16 mouse cellular contexts compared by ENCODE assay signal in genomic region chr19:10497512-10498160, GRCm38 (mm10). TPM values are rescaled to one million over a fixed set of nuclear protein-coding genes. Genes with fewer than 3 reads are reported as not detected.
DNase-seq lines count a peak whose midpoint lies in the region; ATAC-seq lines count a peak whose summit lies in the region.
"Had no signal": no experiment of that assay in that cellular context is flagged by ENCODE, and none has a peak within 500 bp of the region (broad histone marks: within the 10 kb centered on the region; RNA-seq: fewer than 3 reads in every experiment).

No protein-coding gene starts in this region.

- H3K27ac ChIP-seq in kidney, embryonic 15.5 days: no peak overlapping the region
- H3K27ac ChIP-seq: neural tube, embryonic 12.5 days; stomach, embryonic 15.5 days had no signal

- peaks cover 38% of the 10 kb centered on the region for H3K36me3 ChIP-seq in kidney, embryonic 15.5 days

- ATAC-seq in kidney, embryonic 15.5 days (replicated peaks; ENCODE audit: low FRiP score): 0 out of 2 replicates have a peak, but pooled peaks have one; percentile 55
- peak; percentile 86 to 87 for ATAC-seq in hematopoietic stem cell, adult 5-6 weeks (replicated peaks in 1 of 2; ENCODE audit: insufficient read depth in 1 of 2, low FRiP score in 2 of 2, low TSS enrichment in 1 of 2, low read depth in 1 of 2, poor library complexity in 2 of 2, severe bottlenecking in 2 of 2)
- ATAC-seq in erythroid progenitor cell, adult 5-6 weeks (replicated peaks; ENCODE audit: low FRiP score, poor library complexity, severe bottlenecking): no peak

- H3K4me2 ChIP-seq in kidney, embryonic 15.5 days: no peak overlapping the region
- H3K4me2 ChIP-seq: neural tube, embryonic 12.5 days; stomach, embryonic 15.5 days had no signal

- H3K27me3 ChIP-seq in kidney, embryonic 15.5 days: 0 out of 2 replicates have a peak, but pooled peaks cover under 1% of the 10 kb centered on the region
- H3K27me3 ChIP-seq: neural tube, embryonic 12.5 days; stomach, embryonic 15.5 days had no signal

- H3K9me3 ChIP-seq in kidney, embryonic 15.5 days (replicated peaks): no peaks in the 10 kb centered on the region
- H3K9me3 ChIP-seq: neural tube, embryonic 12.5 days; stomach, embryonic 15.5 days had no signal

- peaks cover 14% of the 10 kb centered on the region for H3K4me1 ChIP-seq in kidney, embryonic 15.5 days
- H3K4me1 ChIP-seq: stomach, embryonic 15.5 days had no signal

- H3K9ac ChIP-seq in kidney, embryonic 15.5 days: no peak overlapping the region
- H3K9ac ChIP-seq: neural tube, embryonic 12.5 days; stomach, embryonic 15.5 days had no signal

- 40% methylated on average over 8 of the region's 8 CpGs for WGBS in kidney, embryonic 15.5 days

- no peak overlapping the region for H3K4me3 ChIP-seq in kidney, embryonic 15.5 days (replicated peaks)
- H3K4me3 ChIP-seq: neural tube, embryonic 12.5 days; stomach, embryonic 15.5 days had no signal

- peak; percentile 43 to 73 for DNase-seq in adrenal gland, adult (ENCODE audit: inconsistent age in 2 of 2, low spot score in 1 of 2)
- DNase-seq in adrenal gland, postnatal 10 days: no peak
- DNase-seq in kidney, adult 8-10 months: no peak
- peak; percentile 97 for DNase-seq in 416B (ENCODE audit: low read depth)
- no peak for DNase-seq in testis, postnatal 14 days (ENCODE audit: low spot score)
- DNase-seq: cerebellum, postnatal 25 days; kidney, adult 18-20 months; lung, postnatal 10 days; right cerebral cortex, postnatal 25 days had no signal

RNA-seq across cellular contexts. Expression of gene Ppp1r32, which starts 14.9 kb away (rescaled TPM):
- under 1 TPM; 0.63 to 0.94 TPM for total RNA-seq in adrenal gland, postnatal 10 days (2021)
- not detected in 2 replicates for polyA plus RNA-seq in kidney, embryonic 15.5 days (2015; fragmentation: Nextera tagmentation; extraction: Ambion mirVana)
- not detected in 2 replicates for total RNA-seq in hematopoietic stem cell, adult 5-6 weeks (2017)
- not detected in 2 replicates for total RNA-seq in erythroid progenitor cell, adult 5-6 weeks (2015; ENCODE audit: low replicate concordance)
- 1.4 TPM in 1 of 2 replicates, not detected in the other for total RNA-seq in erythroid progenitor cell, adult 5-6 weeks (2017; ENCODE audit: low replicate concordance)
- polyA plus RNA-seq: heart, embryonic 14.5 days; neural tube, embryonic 12.5 days had no signal

RNA-seq across cellular contexts. Expression of gene Cpsf7, which starts 27.4 kb away (rescaled TPM):
- total RNA-seq in adrenal gland, postnatal 10 days (2021): 10 to 100 TPM; 50.0 to 69.4 TPM
- polyA plus RNA-seq in kidney, embryonic 15.5 days (2015; fragmentation: Nextera tagmentation; extraction: Ambion mirVana): 48.0 and 49.6 TPM in 2 replicates
- 52.1 and 63.2 TPM in 2 replicates for total RNA-seq in hematopoietic stem cell, adult 5-6 weeks (2017)
- 73.4 and 91.5 TPM in 2 replicates for total RNA-seq in erythroid progenitor cell, adult 5-6 weeks (2015; ENCODE audit: low replicate concordance)
- 63.5 and 75.6 TPM in 2 replicates for total RNA-seq in erythroid progenitor cell, adult 5-6 weeks (2017; ENCODE audit: low replicate concordance)

RNA-seq across cellular contexts. Expression of gene Sdhaf2, which starts 28.3 kb away (rescaled TPM):
- total RNA-seq in adrenal gland, postnatal 10 days (2021): 10 to 100 TPM; 52.5 to 60.1 TPM
- 59.4 and 61.4 TPM in 2 replicates for polyA plus RNA-seq in kidney, embryonic 15.5 days (2015; fragmentation: Nextera tagmentation; extraction: Ambion mirVana)
- total RNA-seq in hematopoietic stem cell, adult 5-6 weeks (2017): 59.2 and 71.7 TPM in 2 replicates
- total RNA-seq in erythroid progenitor cell, adult 5-6 weeks (2015; ENCODE audit: low replicate concordance): 28.1 and 46.1 TPM in 2 replicates
- total RNA-seq in erythroid progenitor cell, adult 5-6 weeks (2017; ENCODE audit: low replicate concordance): 30.5 and 34.8 TPM in 2 replicates

RNA-seq across cellular contexts. Expression of gene Lrrc10b, which starts 40.4 kb away (rescaled TPM):
- 1 to 10 TPM; 3.4 to 4.7 TPM for total RNA-seq in adrenal gland, postnatal 10 days (2021)
- polyA plus RNA-seq in kidney, embryonic 15.5 days (2015; fragmentation: Nextera tagmentation; extraction: Ambion mirVana): 0.69 and 0.73 TPM in 2 replicates
- total RNA-seq in hematopoietic stem cell, adult 5-6 weeks (2017): not detected in 2 replicates
- total RNA-seq in erythroid progenitor cell, adult 5-6 weeks (2015; ENCODE audit: low replicate concordance): not detected in 2 replicates
- not detected in 2 replicates for total RNA-seq in erythroid progenitor cell, adult 5-6 weeks (2017; ENCODE audit: low replicate concordance)
- total RNA-seq: MEL had no signal

RNA-seq across cellular contexts. Expression of gene Tmem216, which starts 58.4 kb away (rescaled TPM):
- total RNA-seq in adrenal gland, postnatal 10 days (2021): 10 to 100 TPM; 11.5 to 16.7 TPM
- 47.1 and 51.6 TPM in 2 replicates for polyA plus RNA-seq in kidney, embryonic 15.5 days (2015; fragmentation: Nextera tagmentation; extraction: Ambion mirVana)
- total RNA-seq in hematopoietic stem cell, adult 5-6 weeks (2017): 8.5 and 27.0 TPM in 2 replicates
- 9.2 and 15.5 TPM in 2 replicates for total RNA-seq in erythroid progenitor cell, adult 5-6 weeks (2015; ENCODE audit: low replicate concordance)
- 7.7 and 11.8 TPM in 2 replicates for total RNA-seq in erythroid progenitor cell, adult 5-6 weeks (2017; ENCODE audit: low replicate concordance)

Comparison
In these comparisons a context has a peak if more than half of its experiments do, and no peak if none do; other contexts are left out.
1. DNase-seq: peak in adrenal gland, adult (2 of 2) and 416B (single experiment); none in adrenal gland, postnatal 10 days (single experiment), kidney, adult 8-10 months (0 of 2) and testis, postnatal 14 days (single experiment).